Mouse (Mus musculus): ENCODE measurements around the gene Dmac2. TPM values are rescaled to one million over a fixed set of nuclear protein-coding genes. Genes with fewer than 3 reads are reported as not detected.
A peak's percentile ranks its signal among the peaks of the same experiment; 100 is the strongest.

Dmac2 gene
- polyA plus RNA-seq, 1 experiment from 2014 or later, result 50.2 TPM

GRCm38 (mm10) chr7:25610056-25610455 lies 9.2 kb upstream of the Dmac2 start:
- 36% methylated on average over 6 of the region's 6 CpGs for WGBS
- Histone ChIP-seq H3K27me3 (ENCODE audit: control insufficient read depth, insufficient read depth, low read length) (no peaks in the 10 kb centered on the region), H3K27ac (ENCODE audit: low read depth, low read length) (no peak overlapping the region), H3K4me3 (ENCODE audit: low read length) (no peak overlapping the region), H3K4me2 (replicated peaks; ENCODE audit: low read depth, low read length) (no peak overlapping the region), H3K36me3 (ENCODE audit: control insufficient read depth, insufficient read depth, low read length) (no peaks in the 10 kb centered on the region), H3K9ac (ENCODE audit: low read depth, low read length) (no peak overlapping the region), H3K4me1 (ENCODE audit: control insufficient read depth, insufficient read depth, low read length) (no peaks in the 10 kb centered on the region), H3K9me3 (ENCODE audit: control insufficient read depth, low read length) (no peaks in the 10 kb centered on the region)
- no peak for ATAC-seq (ENCODE audit: low FRiP score, low TSS enrichment)

- H3K4me1 ChIP-seq (ENCODE audit: control insufficient read depth, insufficient read depth, low read length), result no peaks in the 10 kb centered on the region
- ATAC-seq (ENCODE audit: low FRiP score, low TSS enrichment), result no peak
- no peaks in the 10 kb centered on the region for H3K9me3 ChIP-seq (ENCODE audit: control insufficient read depth, low read length)
- H3K27ac ChIP-seq (ENCODE audit: low read depth, low read length), result no peak overlapping the region
- H3K27me3 ChIP-seq (ENCODE audit: control insufficient read depth, insufficient read depth, low read length), result no peaks in the 10 kb centered on the region
- no peaks in the 10 kb centered on the region for H3K36me3 ChIP-seq (ENCODE audit: control insufficient read depth, insufficient read depth, low read length)
- no peak overlapping the region for H3K9ac ChIP-seq (ENCODE audit: low read depth, low read length)
- 65% methylated on average over 7 of the region's 7 CpGs for WGBS
- no peak overlapping the region for H3K4me2 ChIP-seq (replicated peaks; ENCODE audit: low read depth, low read length)
- no peak overlapping the region for H3K4me3 ChIP-seq (ENCODE audit: low read length)
These were observed 7.7 kb upstream of the Dmac2 start for GRCm38 (mm10) chr7:25611501-25611900.

GRCm38 (mm10) chr7:25614086-25614485 lies 5.1 kb upstream of the Dmac2 start:
- H3K4me1 ChIP-seq (ENCODE audit: control insufficient read depth, insufficient read depth, low read length), result no peaks in the 10 kb centered on the region
- H3K4me2 ChIP-seq (replicated peaks; ENCODE audit: low read depth, low read length), result no peak overlapping the region
- H3K27me3 ChIP-seq (ENCODE audit: control insufficient read depth, insufficient read depth, low read length), result no peaks in the 10 kb centered on the region
- no peak for ATAC-seq (ENCODE audit: low FRiP score, low TSS enrichment)
- H3K9ac ChIP-seq (ENCODE audit: low read depth, low read length), result no peak overlapping the region
- 85% methylated on average over 5 of the region's 5 CpGs for WGBS
- no peaks in the 10 kb centered on the region for H3K36me3 ChIP-seq (ENCODE audit: control insufficient read depth, insufficient read depth, low read length)
- no peaks in the 10 kb centered on the region for H3K9me3 ChIP-seq (ENCODE audit: control insufficient read depth, low read length)
- H3K4me3 ChIP-seq (ENCODE audit: low read length), result no peak overlapping the region
- H3K27ac ChIP-seq (ENCODE audit: low read depth, low read length), result no peak overlapping the region

GRCm38 (mm10) chr7:25614831-25615705 lies 4.1 kb upstream of the Dmac2 start:
- H3K4me3 ChIP-seq (ENCODE audit: low read length), result no peak overlapping the region
- no peak for ATAC-seq (ENCODE audit: low FRiP score, low TSS enrichment)
- WGBS, result 73% methylated on average over 21 of the region's 21 CpGs
- no peak overlapping the region for H3K9ac ChIP-seq (ENCODE audit: low read depth, low read length)
- no peaks in the 10 kb centered on the region for H3K36me3 ChIP-seq (ENCODE audit: control insufficient read depth, insufficient read depth, low read length)
- no peaks in the 10 kb centered on the region for H3K27me3 ChIP-seq (ENCODE audit: control insufficient read depth, insufficient read depth, low read length)
- H3K9me3 ChIP-seq (ENCODE audit: control insufficient read depth, low read length), result no peaks in the 10 kb centered on the region
- H3K4me2 ChIP-seq (replicated peaks; ENCODE audit: low read depth, low read length), result no peak overlapping the region
- H3K4me1 ChIP-seq (ENCODE audit: control insufficient read depth, insufficient read depth, low read length), result peaks cover 5% of the 10 kb centered on the region; the same call in 1 of the 2 replicates
- no peak overlapping the region for H3K27ac ChIP-seq (ENCODE audit: low read depth, low read length)

GRCm38 (mm10) chr7:25615706-25616011 lies 3.6 kb upstream of the Dmac2 start, which contains the start of gene Erich4:
Erich4 (minus strand) TSS chr7:25615892.
- Histone ChIP-seq H3K27me3 (ENCODE audit: control insufficient read depth, insufficient read depth, low read length) (no peaks in the 10 kb centered on the region), H3K4me1 (ENCODE audit: control insufficient read depth, insufficient read depth, low read length) (peaks cover 7% of the 10 kb centered on the region; the same call in 1 of the 2 replicates), H3K9me3 (ENCODE audit: control insufficient read depth, low read length) (no peaks in the 10 kb centered on the region), H3K36me3 (ENCODE audit: control insufficient read depth, insufficient read depth, low read length) (no peaks in the 10 kb centered on the region), H3K4me2 (replicated peaks; ENCODE audit: low read depth, low read length) (no peak within 1 kb of the TSS), H3K9ac (ENCODE audit: low read depth, low read length) (no peak within 1 kb of the TSS), H3K4me3 (ENCODE audit: low read length) (no peak within 1 kb of the TSS), H3K27ac (ENCODE audit: low read depth, low read length) (no peak within 1 kb of the TSS)
- ATAC-seq (ENCODE audit: low FRiP score, low TSS enrichment), result no peak
- WGBS, result 84% methylated on average over 5 of the region's 5 CpGs

- no peak for ATAC-seq (ENCODE audit: low FRiP score, low TSS enrichment)
- 81% methylated on average over 10 of the region's 10 CpGs for WGBS
These were observed 1.6 kb upstream of the Dmac2 start for GRCm38 (mm10) chr7:25617376-25618160.

GRCm38 (mm10) chr7:25619722-25619991 lies 443 bp downstream of the Dmac2 start:
- H3K27ac ChIP-seq (ENCODE audit: low read depth, low read length), result no peak overlapping the region; the same call in 1 of the 2 replicates
- peak overlapping the region; percentile 63 for H3K4me3 ChIP-seq (ENCODE audit: low read length)
- H3K9me3 ChIP-seq (ENCODE audit: control insufficient read depth, low read length), result no peaks in the 10 kb centered on the region
- H3K27me3 ChIP-seq (ENCODE audit: control insufficient read depth, insufficient read depth, low read length), result no peaks in the 10 kb centered on the region
- no peak for ATAC-seq (ENCODE audit: low FRiP score, low TSS enrichment)
- H3K36me3 ChIP-seq (ENCODE audit: control insufficient read depth, insufficient read depth, low read length), result peaks cover 31% of the 10 kb centered on the region
- H3K4me2 ChIP-seq (replicated peaks; ENCODE audit: low read depth, low read length), result peak overlapping the region; percentile 67
- WGBS, result 14% methylated on average over 5 of the region's 5 CpGs
- H3K9ac ChIP-seq (ENCODE audit: low read depth, low read length), result peak overlapping the region; percentile 61
- H3K4me1 ChIP-seq (ENCODE audit: control insufficient read depth, insufficient read depth, low read length), result peaks cover 7% of the 10 kb centered on the region; the same call in 1 of the 2 replicates

More at GRCm38 (mm10) chr7:25617376-25618160, 1.6 kb upstream of the Dmac2 start:
- Histone ChIP-seq H3K27ac (ENCODE audit: low read depth, low read length) (no peak overlapping the region), H3K4me3 (ENCODE audit: low read length) (no peak overlapping the region), H3K4me1 (ENCODE audit: control insufficient read depth, insufficient read depth, low read length) (peaks cover 7% of the 10 kb centered on the region; the same call in 1 of the 2 replicates), H3K27me3 (ENCODE audit: control insufficient read depth, insufficient read depth, low read length) (no peaks in the 10 kb centered on the region), H3K9me3 (ENCODE audit: control insufficient read depth, low read length) (no peaks in the 10 kb centered on the region), H3K9ac (ENCODE audit: low read depth, low read length) (no peak overlapping the region), H3K4me2 (replicated peaks; ENCODE audit: low read depth, low read length) (no peak overlapping the region), H3K36me3 (ENCODE audit: control insufficient read depth, insufficient read depth, low read length) (peaks cover 15% of the 10 kb centered on the region)

GRCm38 (mm10) chr7:25620101-25620500 lies 887 bp downstream of the Dmac2 start:
- Histone ChIP-seq H3K27ac (ENCODE audit: low read depth, low read length) (no peak overlapping the region), H3K4me3 (ENCODE audit: low read length) (peak overlapping the region; percentile 63), H3K27me3 (ENCODE audit: control insufficient read depth, insufficient read depth, low read length) (no peaks in the 10 kb centered on the region), H3K9me3 (ENCODE audit: control insufficient read depth, low read length) (no peaks in the 10 kb centered on the region), H3K36me3 (ENCODE audit: control insufficient read depth, insufficient read depth, low read length) (peaks cover 36% of the 10 kb centered on the region), H3K9ac (ENCODE audit: low read depth, low read length) (no peak overlapping the region), H3K4me1 (ENCODE audit: control insufficient read depth, insufficient read depth, low read length) (peaks cover 7% of the 10 kb centered on the region; the same call in 1 of the 2 replicates), H3K4me2 (replicated peaks; ENCODE audit: low read depth, low read length) (peak overlapping the region; percentile 67)
- WGBS, result 90% methylated on average over 5 of the region's 5 CpGs
- no peak for ATAC-seq (ENCODE audit: low FRiP score, low TSS enrichment)

- H3K4me3 ChIP-seq (ENCODE audit: low read length), result no peak overlapping the region
- no peak for ATAC-seq (ENCODE audit: low FRiP score, low TSS enrichment)
- no peak overlapping the region for H3K9ac ChIP-seq (ENCODE audit: low read depth, low read length)
- H3K27me3 ChIP-seq (ENCODE audit: control insufficient read depth, insufficient read depth, low read length), result no peaks in the 10 kb centered on the region
- H3K9me3 ChIP-seq (ENCODE audit: control insufficient read depth, low read length), result no peaks in the 10 kb centered on the region
- no peak overlapping the region for H3K27ac ChIP-seq (ENCODE audit: low read depth, low read length)
- peaks cover 36% of the 10 kb centered on the region for H3K36me3 ChIP-seq (ENCODE audit: control insufficient read depth, insufficient read depth, low read length)
- no peak overlapping the region for H3K4me2 ChIP-seq (replicated peaks; ENCODE audit: low read depth, low read length)
- WGBS, result 93% methylated on average over 11 of the region's 11 CpGs
- H3K4me1 ChIP-seq (ENCODE audit: control insufficient read depth, insufficient read depth, low read length), result peaks cover 7% of the 10 kb centered on the region; the same call in 1 of the 2 replicates
These were observed 1.5 kb downstream of the Dmac2 start for GRCm38 (mm10) chr7:25620751-25621150.

Measured in kidney, embryonic 14.5 days (tissue).